In the genomic region with DNA sequence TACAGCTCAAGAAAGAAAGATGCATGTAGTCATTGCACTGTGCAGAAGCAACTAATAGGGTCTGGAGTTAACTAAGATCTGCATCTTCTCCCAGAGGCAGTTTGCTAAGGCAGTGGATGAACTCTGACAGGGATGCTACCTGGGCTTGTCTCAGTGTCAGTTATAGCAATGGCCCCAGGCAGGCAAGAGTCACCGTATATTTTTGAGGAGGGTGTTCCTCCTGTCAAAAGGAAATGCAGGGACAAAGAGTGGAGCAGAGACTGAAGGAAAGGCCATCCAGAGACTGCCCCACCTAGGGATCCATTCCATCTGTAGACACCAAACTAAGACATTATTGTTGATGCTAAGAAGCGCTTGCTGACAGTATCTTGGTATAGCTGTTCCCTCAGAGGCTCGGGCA, we compare ENCODE assay signal across 30 mouse cellular contexts. TPM values are rescaled to one million over a fixed set of nuclear protein-coding genes. Genes with fewer than 3 reads are reported as not detected.
"Had no signal": no experiment of that assay in that cellular context is flagged by ENCODE, and none has a peak within 500 bp of the region (broad histone marks: within the 10 kb centered on the region; RNA-seq: fewer than 3 reads in every experiment).

No protein-coding gene starts in this region.

- H3K36me3 ChIP-seq: embryonic facial prominence, embryonic 10.5 days; embryonic facial prominence, embryonic 12.5 days; embryonic facial prominence, embryonic 13.5 days; embryonic facial prominence, embryonic 15.5 days; forebrain, embryonic 10.5 days; forebrain, embryonic 12.5 days; forebrain, embryonic 15.5 days had no signal

- H3K27me3 ChIP-seq: embryonic facial prominence, embryonic 12.5 days; embryonic facial prominence, embryonic 15.5 days; forebrain, embryonic 12.5 days; forebrain, embryonic 13.5 days; forebrain, embryonic 15.5 days had no signal

- H3K27ac ChIP-seq: embryonic facial prominence, embryonic 10.5 days; embryonic facial prominence, embryonic 12.5 days; embryonic facial prominence, embryonic 13.5 days; embryonic facial prominence, embryonic 15.5 days; forebrain, embryonic 10.5 days; forebrain, embryonic 12.5 days; forebrain, embryonic 13.5 days; forebrain, embryonic 15.5 days; gastrocnemius, adult 2 months; heart, adult 2 months had no signal

- ATAC-seq: forebrain, embryonic 13.5 days; forebrain, embryonic 14.5 days; forebrain, embryonic 15.5 days; forebrain, embryonic 16.5 days; forebrain, postnatal 0 days had no signal

- H3K9me3 ChIP-seq: embryonic facial prominence, embryonic 12.5 days; embryonic facial prominence, embryonic 13.5 days; embryonic facial prominence, embryonic 15.5 days; forebrain, embryonic 10.5 days; forebrain, embryonic 12.5 days; forebrain, embryonic 13.5 days; forebrain, embryonic 15.5 days had no signal

- H3K4me3 ChIP-seq: embryonic facial prominence, embryonic 10.5 days; embryonic facial prominence, embryonic 12.5 days; embryonic facial prominence, embryonic 13.5 days; embryonic facial prominence, embryonic 15.5 days; erythroblast, embryonic 14.5 days; forebrain, embryonic 10.5 days; forebrain, embryonic 12.5 days; forebrain, embryonic 13.5 days; forebrain, embryonic 15.5 days; gastrocnemius, adult 2 months; heart, adult 2 months had no signal

- DNase-seq: cerebellum, adult 2 months; cerebellum, adult 8-10 months; cerebellum, adult 9-10 months; cerebellum, adult 9-11 months; cerebellum, postnatal 10 days; cerebellum, postnatal 14 days; cerebellum, postnatal 25 days; cerebellum, postnatal 36 days; embryo, embryonic 11 days; forebrain, postnatal 0 days; gastrocnemius, adult 2 months; gastrocnemius, postnatal 10 days; gastrocnemius, postnatal 14 days; gastrocnemius, postnatal 25 days; gastrocnemius, postnatal 36 days; heart, adult 18-20 months; heart, adult 2 months had no signal

- H3K9ac ChIP-seq: embryonic facial prominence, embryonic 12.5 days; embryonic facial prominence, embryonic 13.5 days; embryonic facial prominence, embryonic 15.5 days; forebrain, embryonic 12.5 days; forebrain, embryonic 13.5 days; forebrain, embryonic 15.5 days; forebrain, postnatal 0 days had no signal

- H3K4me1 ChIP-seq: embryonic facial prominence, embryonic 10.5 days; embryonic facial prominence, embryonic 12.5 days; embryonic facial prominence, embryonic 13.5 days; embryonic facial prominence, embryonic 15.5 days; forebrain, embryonic 10.5 days; forebrain, embryonic 12.5 days; forebrain, embryonic 15.5 days had no signal

- H3K4me2 ChIP-seq: embryonic facial prominence, embryonic 12.5 days; embryonic facial prominence, embryonic 13.5 days; embryonic facial prominence, embryonic 15.5 days; forebrain, embryonic 12.5 days; forebrain, embryonic 13.5 days; forebrain, embryonic 15.5 days had no signal

RNA-seq across cellular contexts. Expression of gene Myo16, which starts 7.4 kb away (rescaled TPM):
- total RNA-seq: common myeloid progenitor, adult 5-6 weeks; granulocyte monocyte progenitor cell, adult 5-6 weeks had no signal
- polyA plus RNA-seq: erythroblast, embryonic 14.5 days; heart, adult 2 months had no signal
